Mouse (Mus musculus): ENCODE measurements around the gene Slco4c1. TPM values are rescaled to one million over a fixed set of nuclear protein-coding genes. Genes with fewer than 3 reads are reported as not detected.

The Slco4c1 gene
- polyA plus RNA-seq, 1 experiment, result not detected

GRCm38 (mm10) chr1:96872361-96872693, 356 bp upstream of the Slco4c1 start:
- Histone ChIP-seq H3K79me3 (ENCODE audit: low read depth) (no peaks in the 10 kb centered on the region), H3ac (ENCODE audit: control insufficient read depth, insufficient read length, low read depth) (no peak overlapping the region), H3K36me3 (ENCODE audit: control insufficient read depth, insufficient read depth) (no peaks in the 10 kb centered on the region), H3K79me2 (ENCODE audit: control insufficient read depth, insufficient read depth) (no peaks in the 10 kb centered on the region), H3K27me3 (ENCODE audit: control insufficient read depth, insufficient read depth, insufficient read length) (no peaks in the 10 kb centered on the region), H3K4me3 (ENCODE audit: insufficient read depth, poor library complexity, severe bottlenecking) (no peak overlapping the region)
- TF ChIP-seq CTCF (IDR thresholded peaks at IDR 0.05; ENCODE audit: control insufficient read depth, insufficient read depth, insufficient read length), result no peak
- TF ChIP-seq MAX (IDR thresholded peaks at IDR 0.05), result no peak
- TF ChIP-seq CEBPB (IDR thresholded peaks at IDR 0.05; ENCODE audit: low read depth), result no peak
- no peak for TF ChIP-seq MYOG (IDR thresholded peaks at IDR 0.05; ENCODE audit: control insufficient read depth, extremely low read depth, insufficient read length)
- TF ChIP-seq FOSL1 (IDR thresholded peaks at IDR 0.05; ENCODE audit: insufficient read depth, low read length, poor library complexity, severe bottlenecking), result no peak
- no peak for TF ChIP-seq USF1 (IDR thresholded peaks at IDR 0.05; ENCODE audit: low read depth)
- no peak for TF ChIP-seq MYOD1 (IDR thresholded peaks at IDR 0.05; ENCODE audit: control insufficient read depth, insufficient read length, low read depth)

DNA sequence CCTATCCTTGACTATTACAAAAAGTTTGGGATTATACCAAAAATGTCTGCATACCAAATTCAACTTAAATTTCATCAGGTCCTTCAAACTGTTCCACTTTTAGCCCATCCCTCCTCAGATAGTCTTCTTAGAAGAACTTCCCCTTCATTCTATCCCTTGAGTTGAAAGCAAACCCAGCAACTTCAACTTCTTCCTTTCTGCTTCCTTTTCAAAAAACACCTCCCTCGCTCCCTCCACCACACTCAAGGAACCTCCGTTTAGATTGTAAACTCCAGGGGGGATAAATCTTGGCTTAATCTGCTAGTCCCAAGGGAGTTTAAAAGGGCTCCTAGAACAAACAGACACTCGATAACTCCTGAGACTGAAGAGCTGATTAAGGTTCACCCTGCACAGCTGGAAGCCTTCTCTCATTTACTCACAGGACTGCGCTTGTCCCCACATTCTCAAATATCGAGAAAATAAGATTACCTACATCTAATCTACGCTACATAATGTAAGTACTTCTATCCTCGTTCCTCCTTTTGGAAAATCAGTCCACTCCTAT, 1.1 kb downstream of the Slco4c1 start:
- H3ac ChIP-seq (ENCODE audit: control insufficient read depth, insufficient read length, low read depth), result no peak overlapping the region
- no peaks in the 10 kb centered on the region for H3K79me2 ChIP-seq (ENCODE audit: control insufficient read depth, insufficient read depth)
- no peaks in the 10 kb centered on the region for H3K27me3 ChIP-seq (ENCODE audit: control insufficient read depth, insufficient read depth, insufficient read length)
- H3K4me3 ChIP-seq (ENCODE audit: insufficient read depth, poor library complexity, severe bottlenecking), result no peak overlapping the region
- TF ChIP-seq MYOG (IDR thresholded peaks at IDR 0.05; ENCODE audit: control insufficient read depth, extremely low read depth, insufficient read length) (no peak), FOSL1 (IDR thresholded peaks at IDR 0.05; ENCODE audit: insufficient read depth, low read length, poor library complexity, severe bottlenecking) (no peak), MYOD1 (IDR thresholded peaks at IDR 0.05; ENCODE audit: control insufficient read depth, insufficient read length, low read depth) (no peak), MAX (IDR thresholded peaks at IDR 0.05) (no peak), CEBPB (IDR thresholded peaks at IDR 0.05; ENCODE audit: low read depth) (no peak), USF1 (IDR thresholded peaks at IDR 0.05; ENCODE audit: low read depth) (no peak), CTCF (IDR thresholded peaks at IDR 0.05; ENCODE audit: control insufficient read depth, insufficient read depth, insufficient read length) (no peak)
- H3K79me3 ChIP-seq (ENCODE audit: low read depth), result no peaks in the 10 kb centered on the region
- no peaks in the 10 kb centered on the region for H3K36me3 ChIP-seq (ENCODE audit: control insufficient read depth, insufficient read depth)

DNA sequence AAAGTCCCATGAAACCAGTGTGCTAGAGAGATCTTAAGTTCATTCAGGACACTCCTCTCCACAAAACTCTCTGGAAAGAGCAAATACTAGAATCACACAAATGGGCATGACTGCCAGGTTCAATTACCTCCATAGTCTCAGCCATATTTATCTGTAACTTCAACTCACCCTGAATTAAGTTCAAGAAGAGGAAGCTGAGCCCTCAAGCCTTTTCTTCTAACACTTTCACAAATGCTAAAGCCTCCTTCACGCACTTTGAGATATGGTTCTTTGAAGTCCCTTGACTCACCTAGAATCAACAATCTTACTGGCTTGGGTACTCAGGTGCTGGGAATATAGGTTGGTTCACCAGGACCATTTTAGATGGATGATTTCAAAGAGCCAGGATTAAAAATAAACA, 3.2 kb downstream of the Slco4c1 start:
- no peaks in the 10 kb centered on the region for H3K27me3 ChIP-seq (ENCODE audit: control insufficient read depth, insufficient read depth, insufficient read length)
- H3K79me3 ChIP-seq (ENCODE audit: low read depth), result no peaks in the 10 kb centered on the region
- TF ChIP-seq USF1 (IDR thresholded peaks at IDR 0.05; ENCODE audit: low read depth), result no peak
- TF ChIP-seq MYOD1 (IDR thresholded peaks at IDR 0.05; ENCODE audit: control insufficient read depth, insufficient read length, low read depth), result no peak
- TF ChIP-seq FOSL1 (IDR thresholded peaks at IDR 0.05; ENCODE audit: insufficient read depth, low read length, poor library complexity, severe bottlenecking), result no peak
- no peak for TF ChIP-seq MYOG (IDR thresholded peaks at IDR 0.05; ENCODE audit: control insufficient read depth, extremely low read depth, insufficient read length)
- no peak for TF ChIP-seq MAX (IDR thresholded peaks at IDR 0.05)
- no peak for TF ChIP-seq CTCF (IDR thresholded peaks at IDR 0.05; ENCODE audit: control insufficient read depth, insufficient read depth, insufficient read length)
- no peak for TF ChIP-seq CEBPB (IDR thresholded peaks at IDR 0.05; ENCODE audit: low read depth)
- no peak overlapping the region for H3ac ChIP-seq (ENCODE audit: control insufficient read depth, insufficient read length, low read depth)
- no peaks in the 10 kb centered on the region for H3K79me2 ChIP-seq (ENCODE audit: control insufficient read depth, insufficient read depth)
- no peaks in the 10 kb centered on the region for H3K36me3 ChIP-seq (ENCODE audit: control insufficient read depth, insufficient read depth)
- H3K4me3 ChIP-seq (ENCODE audit: insufficient read depth, poor library complexity, severe bottlenecking), result no peak overlapping the region

DNA sequence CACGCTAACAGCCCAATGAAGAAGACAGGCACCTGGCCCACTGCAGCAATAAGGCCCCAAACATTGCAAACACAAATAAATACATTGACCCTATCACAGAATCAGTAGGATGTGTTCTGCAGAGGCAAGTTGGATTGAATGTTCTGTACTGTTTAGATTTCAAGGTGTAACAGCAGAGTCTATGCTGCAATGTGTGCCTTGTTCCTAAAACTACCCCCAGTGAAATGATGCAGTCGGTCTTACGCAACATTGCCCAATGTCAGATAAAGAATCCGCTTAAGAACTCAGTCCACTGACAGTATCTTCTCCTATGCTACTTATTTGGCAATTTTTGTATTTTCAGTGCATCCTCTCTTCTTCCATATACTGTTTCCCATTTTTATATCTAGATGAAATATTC, 6.0 kb downstream of the Slco4c1 start:
- Histone ChIP-seq H3K27me3 (ENCODE audit: control insufficient read depth, insufficient read depth, insufficient read length) (no peaks in the 10 kb centered on the region), H3K4me3 (ENCODE audit: insufficient read depth, poor library complexity, severe bottlenecking) (no peak overlapping the region), H3K36me3 (ENCODE audit: control insufficient read depth, insufficient read depth) (no peaks in the 10 kb centered on the region), H3ac (ENCODE audit: control insufficient read depth, insufficient read length, low read depth) (no peak overlapping the region), H3K79me2 (ENCODE audit: control insufficient read depth, insufficient read depth) (no peaks in the 10 kb centered on the region), H3K79me3 (ENCODE audit: low read depth) (no peaks in the 10 kb centered on the region)
- TF ChIP-seq CEBPB (IDR thresholded peaks at IDR 0.05; ENCODE audit: low read depth) (no peak), MYOG (IDR thresholded peaks at IDR 0.05; ENCODE audit: control insufficient read depth, extremely low read depth, insufficient read length) (no peak), USF1 (IDR thresholded peaks at IDR 0.05; ENCODE audit: low read depth) (no peak), MYOD1 (IDR thresholded peaks at IDR 0.05; ENCODE audit: control insufficient read depth, insufficient read length, low read depth) (no peak), CTCF (IDR thresholded peaks at IDR 0.05; ENCODE audit: control insufficient read depth, insufficient read depth, insufficient read length) (no peak), MAX (IDR thresholded peaks at IDR 0.05) (no peak), FOSL1 (IDR thresholded peaks at IDR 0.05; ENCODE audit: insufficient read depth, low read length, poor library complexity, severe bottlenecking) (no peak)

GRCm38 (mm10) chr1:96864120-96864519, 7.9 kb downstream of the Slco4c1 start:
- no peaks in the 10 kb centered on the region for H3K27me3 ChIP-seq (ENCODE audit: control insufficient read depth, insufficient read depth, insufficient read length)
- H3K79me2 ChIP-seq (ENCODE audit: control insufficient read depth, insufficient read depth), result no peaks in the 10 kb centered on the region
- H3ac ChIP-seq (ENCODE audit: control insufficient read depth, insufficient read length, low read depth), result no peak overlapping the region
- TF ChIP-seq CEBPB (IDR thresholded peaks at IDR 0.05; ENCODE audit: low read depth) (no peak), MAX (IDR thresholded peaks at IDR 0.05) (no peak), CTCF (IDR thresholded peaks at IDR 0.05; ENCODE audit: control insufficient read depth, insufficient read depth, insufficient read length) (no peak), MYOD1 (IDR thresholded peaks at IDR 0.05; ENCODE audit: control insufficient read depth, insufficient read length, low read depth) (no peak), MYOG (IDR thresholded peaks at IDR 0.05; ENCODE audit: control insufficient read depth, extremely low read depth, insufficient read length) (no peak), USF1 (IDR thresholded peaks at IDR 0.05; ENCODE audit: low read depth) (no peak), FOSL1 (IDR thresholded peaks at IDR 0.05; ENCODE audit: insufficient read depth, low read length, poor library complexity, severe bottlenecking) (no peak)
- H3K4me3 ChIP-seq (ENCODE audit: insufficient read depth, poor library complexity, severe bottlenecking), result no peak overlapping the region
- H3K36me3 ChIP-seq (ENCODE audit: control insufficient read depth, insufficient read depth), result no peaks in the 10 kb centered on the region
- no peaks in the 10 kb centered on the region for H3K79me3 ChIP-seq (ENCODE audit: low read depth)
